Mouse (Mus musculus) lung, embryonic 15.5 days (tissue): ENCODE data around the gene P3h2. TPM values are rescaled to one million over a fixed set of nuclear protein-coding genes. Genes with fewer than 3 reads are reported as not detected.

Experiments
- ATAC-seq: fragments of 200-750 bp; cut with Nextera tagmentation; 2 replicates; pipeline ENCODE4 v1.8.0; 2017; ENCODE audit warnings: moderate number of reproducible peaks, borderline replicate concordance; ENCODE audit not compliant: low FRiP score, low TSS enrichment; ENCODE audit errors: extremely low read depth
- H3K27ac ChIP-seq: fragments of 300-500 bp; sonication (generic); 2 replicates; pipeline ENCODE4 v1.5.1; 2015; ENCODE audit warnings: moderate library complexity, mild to moderate bottlenecking, inconsistent platforms
- H3K27me3 ChIP-seq: fragments of 300-500 bp; sonication (generic); 2 replicates; pipeline ENCODE4 v1.6.1; 2015; ENCODE audit warnings: inconsistent platforms
- H3K36me3 ChIP-seq: fragments of 300-500 bp; sonication (generic); 2 replicates; pipeline ENCODE4 v1.6.1; 2015; ENCODE audit warnings: inconsistent platforms
- H3K4me1 ChIP-seq: fragments of 300-500 bp; sonication (generic); 2 replicates; pipeline ENCODE4 v1.6.1; 2015; ENCODE audit warnings: inconsistent platforms
- H3K4me2 ChIP-seq: fragments of 300-500 bp; sonication (generic); 2 replicates; pipeline ENCODE4 v1.6.1; 2015; ENCODE audit warnings: inconsistent platforms, mild to moderate bottlenecking, moderate library complexity
- H3K4me3 ChIP-seq: fragments of 300-500 bp; sonication (generic); 2 replicates; pipeline ENCODE4 v1.5.1; 2015; ENCODE audit warnings: mild to moderate bottlenecking, inconsistent platforms
- H3K9ac ChIP-seq: fragments of 300-500 bp; sonication (generic); 2 replicates; pipeline ENCODE4 v1.6.1; 2015; ENCODE audit warnings: inconsistent platforms
- H3K9me3 ChIP-seq: fragments of 300-500 bp; sonication (generic); 2 replicates; pipeline ENCODE4 v1.6.1; 2016; ENCODE audit warnings: inconsistent platforms
- WGBS: fragments of 180-500 bp; shearing (Covaris S2); methylation state at CpG from one replicate; pipeline ENCODE4 v1.1.7; 2015; 5-methylcytosine and 5-hydroxymethylcytosine counted together
- polyA plus RNA-seq: library from polyadenylated mRNA; unstranded; fragments of >200 nt; fragmentation: Nextera tagmentation; extraction: Ambion mirVana; gene quantifications from 2 replicates; pipeline ENCODE4 v1.2.1, GENCODE M21; 2015

Gene P3h2
- polyA plus RNA-seq, 1 experiment from 2014 or later = 4.9 TPM

GRCm38 (mm10) chr16:26065060-26065459 is 40.5 kb downstream of the P3h2 start:
- 31% methylated on average over 6 of the region's 6 CpGs for WGBS

DNA sequence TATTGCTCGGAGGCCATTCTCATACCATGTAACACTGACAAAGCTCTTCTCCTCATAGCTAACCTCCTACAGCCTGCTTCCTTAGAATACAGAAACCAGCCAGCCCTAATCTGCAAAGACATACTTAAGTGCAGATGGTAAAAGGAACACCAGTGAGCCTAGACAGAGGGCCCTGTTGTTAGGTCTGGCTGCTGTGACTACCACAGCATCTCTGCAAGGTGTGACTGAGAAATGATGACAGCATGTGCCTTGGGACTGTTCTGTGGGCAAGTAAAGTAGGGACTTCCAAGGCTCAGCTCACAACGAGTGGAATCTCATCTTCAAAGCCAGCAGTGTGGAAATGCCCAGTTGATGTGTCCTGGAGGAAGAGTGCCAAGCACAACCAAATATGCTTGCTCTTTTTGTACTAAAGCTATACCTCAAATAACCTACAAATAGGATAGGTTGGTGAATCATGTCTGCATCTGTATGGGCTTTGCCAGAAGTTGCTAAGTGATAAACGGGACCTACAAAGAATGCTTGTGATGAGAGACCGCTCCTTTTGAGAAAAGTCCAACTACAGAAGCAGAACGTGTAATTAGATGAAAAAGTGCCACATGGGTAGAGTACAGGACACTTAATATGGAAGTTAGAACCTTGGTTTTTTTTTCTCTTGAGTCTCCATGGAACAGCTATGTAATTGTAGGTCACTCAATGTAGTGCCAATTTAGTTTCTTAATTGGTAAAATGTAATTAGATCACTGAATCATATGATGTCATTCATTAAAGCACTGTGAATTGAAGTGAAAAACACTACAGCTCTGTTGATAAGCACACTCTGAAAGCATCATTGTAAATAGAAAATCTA is 45.1 kb downstream of the P3h2 start:
- H3K9ac ChIP-seq = no peak overlapping the region
- H3K4me1 ChIP-seq = no peaks in the 10 kb centered on the region
- no peaks in the 10 kb centered on the region for H3K9me3 ChIP-seq
- WGBS = 83% methylated on average over 5 of the region's 5 CpGs
- no peak overlapping the region for H3K27ac ChIP-seq
- no peaks in the 10 kb centered on the region for H3K27me3 ChIP-seq
- no peak for ATAC-seq
- H3K4me2 ChIP-seq = no peak overlapping the region
- no peak overlapping the region for H3K4me3 ChIP-seq
- H3K36me3 ChIP-seq = no peaks in the 10 kb centered on the region

More at GRCm38 (mm10) chr16:26065060-26065459, 40.5 kb downstream of the P3h2 start:
- Histone ChIP-seq H3K27me3 (no peaks in the 10 kb centered on the region), H3K9ac (no peak overlapping the region), H3K4me1 (no peaks in the 10 kb centered on the region), H3K4me3 (no peak overlapping the region), H3K9me3 (no peaks in the 10 kb centered on the region), H3K4me2 (no peak overlapping the region), H3K36me3 (no peaks in the 10 kb centered on the region), H3K27ac (no peak overlapping the region)
- ATAC-seq = peak; percentile 59

DNA sequence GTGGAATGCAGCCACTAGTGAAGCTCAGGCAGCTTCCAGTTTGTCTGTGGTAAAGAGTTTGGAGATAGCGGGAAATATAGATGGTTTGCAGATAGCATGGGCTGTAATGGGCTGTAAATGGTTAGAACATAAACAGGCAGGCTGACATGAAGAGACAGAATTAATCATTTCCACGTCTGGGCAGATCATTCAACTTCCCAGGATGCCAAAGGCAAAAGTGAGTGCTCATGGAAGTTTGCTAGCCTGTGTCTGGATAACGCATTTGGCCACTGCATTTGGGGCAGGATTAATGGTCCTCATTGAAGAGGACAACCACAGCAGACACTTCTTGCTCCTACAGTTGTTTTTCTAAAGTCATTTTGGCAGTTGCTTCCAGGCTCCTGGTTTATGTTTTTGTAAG is 52.0 kb downstream of the P3h2 start:
- Histone ChIP-seq H3K9me3 (no peaks in the 10 kb centered on the region), H3K4me2 (no peak overlapping the region), H3K9ac (no peak overlapping the region), H3K27me3 (no peaks in the 10 kb centered on the region), H3K4me1 (peaks cover 32% of the 10 kb centered on the region), H3K4me3 (no peak overlapping the region), H3K36me3 (no peaks in the 10 kb centered on the region), H3K27ac (no peak overlapping the region)
- no peak for ATAC-seq
- WGBS = 42% methylated on average over 3 of the region's 3 CpGs

GRCm38 (mm10) chr16:26049393-26050087 is 56.0 kb downstream of the P3h2 start:
- Histone ChIP-seq H3K27ac (peak overlapping the region; percentile 13), H3K4me2 (no peak overlapping the region), H3K4me3 (no peak overlapping the region), H3K27me3 (no peaks in the 10 kb centered on the region), H3K9me3 (no peaks in the 10 kb centered on the region), H3K36me3 (no peaks in the 10 kb centered on the region), H3K4me1 (peaks cover 45% of the 10 kb centered on the region), H3K9ac (no peak overlapping the region)
- WGBS = 49% methylated on average over 5 of the region's 5 CpGs
- ATAC-seq = 0 out of 2 replicates have a peak, but pooled peaks have one; percentile 50

DNA sequence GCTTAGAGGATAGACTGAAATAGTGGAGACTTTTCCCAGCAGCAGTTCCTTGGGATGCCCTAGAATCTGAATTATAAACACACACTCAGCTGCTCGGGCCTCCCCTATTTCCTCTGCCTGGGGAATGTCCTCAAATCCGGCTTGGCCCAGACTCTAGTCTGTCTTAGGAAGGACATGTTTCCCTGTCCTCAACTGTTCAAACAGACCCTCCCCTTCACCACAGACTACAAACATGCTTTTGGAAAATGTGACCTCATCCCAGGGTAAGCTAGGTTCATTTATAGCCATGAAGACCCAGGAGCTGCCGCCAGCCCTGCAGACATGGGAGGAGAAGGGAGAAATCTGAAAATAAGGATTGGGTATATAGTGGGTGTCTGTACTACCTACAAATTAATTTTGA is 57.7 kb downstream of the P3h2 start:
- no peak overlapping the region for H3K9ac ChIP-seq
- H3K4me1 ChIP-seq = peaks cover 32% of the 10 kb centered on the region
- H3K27ac ChIP-seq = no peak overlapping the region
- H3K36me3 ChIP-seq = no peaks in the 10 kb centered on the region
- no peak overlapping the region for H3K4me3 ChIP-seq
- H3K9me3 ChIP-seq = no peaks in the 10 kb centered on the region
- no peaks in the 10 kb centered on the region for H3K27me3 ChIP-seq
- 33% methylated on average over 3 of the region's 3 CpGs for WGBS
- no peak overlapping the region for H3K4me2 ChIP-seq
- peak; percentile 77; the same call in 1 of the 2 replicates for ATAC-seq

DNA sequence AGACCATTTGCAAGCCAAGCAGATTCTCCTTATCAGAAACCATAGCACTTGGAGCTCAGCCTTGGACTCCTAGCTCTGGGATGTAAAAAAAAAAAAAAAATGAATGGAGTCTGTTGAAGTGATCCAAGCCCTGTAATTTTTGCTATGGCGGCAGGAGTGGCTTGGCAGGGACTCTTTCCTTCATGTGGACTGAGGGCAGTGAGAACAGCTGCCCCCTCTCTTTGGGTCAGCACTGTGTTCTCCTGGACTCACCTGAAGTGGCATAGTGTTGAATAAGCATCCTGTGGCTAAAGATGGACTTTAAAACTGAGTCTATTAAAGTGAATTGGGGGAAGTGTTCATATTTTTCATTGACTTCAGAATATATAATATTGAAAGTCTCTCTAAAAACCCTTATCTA is 58.2 kb downstream of the P3h2 start:
- Histone ChIP-seq H3K4me3 (no peak overlapping the region), H3K4me2 (no peak overlapping the region), H3K9me3 (no peaks in the 10 kb centered on the region), H3K27ac (no peak overlapping the region), H3K9ac (no peak overlapping the region), H3K4me1 (peaks cover 34% of the 10 kb centered on the region), H3K27me3 (no peaks in the 10 kb centered on the region), H3K36me3 (no peaks in the 10 kb centered on the region)
- no peak for ATAC-seq
- 81% methylated on average over 1 of the region's 1 CpGs for WGBS

GRCm38 (mm10) chr16:26041929-26042303 is 63.7 kb downstream of the P3h2 start:
- Histone ChIP-seq H3K36me3 (no peaks in the 10 kb centered on the region), H3K27me3 (no peaks in the 10 kb centered on the region), H3K4me3 (no peak overlapping the region), H3K4me1 (peaks cover 16% of the 10 kb centered on the region), H3K4me2 (0 out of 2 replicates have a peak overlapping the region, but pooled peaks have one; percentile 8), H3K9ac (no peak overlapping the region), H3K27ac (peak overlapping the region; percentile 55; the same call in 1 of the 2 replicates), H3K9me3 (no peaks in the 10 kb centered on the region)
- peak; percentile 43; the same call in 1 of the 2 replicates for ATAC-seq
- 33% methylated on average over 2 of the region's 2 CpGs for WGBS

GRCm38 (mm10) chr16:26041021-26041928 is 64.3 kb downstream of the P3h2 start:
- H3K4me3 ChIP-seq = no peak overlapping the region
- peak; percentile 69; the same call in 1 of the 2 replicates for ATAC-seq
- H3K27ac ChIP-seq = peak overlapping the region; percentile 55
- no peak overlapping the region for H3K9ac ChIP-seq
- H3K4me1 ChIP-seq = peaks cover 16% of the 10 kb centered on the region
- H3K36me3 ChIP-seq = no peaks in the 10 kb centered on the region
- 31% methylated on average over 12 of the region's 12 CpGs for WGBS
- H3K9me3 ChIP-seq = no peaks in the 10 kb centered on the region
- no peaks in the 10 kb centered on the region for H3K27me3 ChIP-seq
- 0 out of 2 replicates have a peak overlapping the region, but pooled peaks have one; percentile 8 for H3K4me2 ChIP-seq

DNA sequence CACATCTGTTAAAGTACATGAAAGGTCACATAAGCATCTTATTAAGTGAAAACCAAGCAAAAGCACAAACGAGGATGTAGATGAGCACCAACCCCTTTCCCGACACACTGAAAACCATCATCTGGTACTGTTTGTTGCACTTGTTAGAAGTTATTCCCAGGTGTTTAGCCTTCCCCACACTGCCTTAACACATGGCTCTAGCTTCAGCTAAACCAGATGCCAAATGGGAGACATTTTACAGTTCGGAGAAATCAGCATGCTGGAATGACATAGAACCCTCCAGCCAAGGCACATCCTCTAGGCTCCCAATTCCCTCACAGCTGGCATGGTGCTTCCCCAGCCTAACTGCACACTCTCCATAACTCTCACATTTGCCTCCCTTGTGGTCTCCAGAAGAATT is 66.3 kb downstream of the P3h2 start:
- Histone ChIP-seq H3K36me3 (no peaks in the 10 kb centered on the region), H3K9ac (no peak overlapping the region), H3K4me3 (no peak overlapping the region), H3K4me1 (peaks cover 16% of the 10 kb centered on the region), H3K27ac (no peak overlapping the region), H3K4me2 (no peak overlapping the region), H3K9me3 (no peaks in the 10 kb centered on the region), H3K27me3 (no peaks in the 10 kb centered on the region)
- ATAC-seq = no peak
- 56% methylated on average over 3 of the region's 3 CpGs for WGBS

- peak; percentile 82; the same call in 1 of the 2 replicates for ATAC-seq
- WGBS = 38% methylated on average over 3 of the region's 3 CpGs
- Histone ChIP-seq H3K4me3 (no peak overlapping the region), H3K27ac (peak overlapping the region; percentile 65), H3K9me3 (no peaks in the 10 kb centered on the region; the same call in 1 of the 2 replicates), H3K27me3 (no peaks in the 10 kb centered on the region), H3K9ac (no peak overlapping the region), H3K36me3 (no peaks in the 10 kb centered on the region), H3K4me2 (no peak overlapping the region), H3K4me1 (no peaks in the 10 kb centered on the region)
Measured at GRCm38 (mm10) chr16:26035525-26035924, 70.1 kb downstream of the P3h2 start.

DNA sequence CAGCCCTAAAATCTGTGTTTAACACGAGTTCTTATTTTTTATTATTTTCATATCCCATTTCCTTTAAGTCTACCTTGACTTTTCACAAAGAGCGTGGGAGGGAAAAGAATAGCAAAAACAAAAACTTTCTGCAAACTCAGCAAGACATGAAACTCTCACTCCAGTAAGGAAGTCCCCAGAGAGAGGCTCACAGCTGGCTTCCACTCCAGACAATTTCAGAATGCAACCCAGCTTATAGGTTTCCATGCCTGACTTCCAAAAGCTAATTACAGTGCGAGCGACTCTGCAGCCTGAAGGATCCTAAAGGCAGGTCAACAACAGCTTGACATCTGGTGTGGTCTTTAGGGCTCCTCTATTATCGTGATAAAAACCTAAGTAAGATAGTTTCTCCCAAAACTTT is 70.5 kb downstream of the P3h2 start:
- no peaks in the 10 kb centered on the region for H3K27me3 ChIP-seq
- no peak overlapping the region for H3K4me2 ChIP-seq
- no peak overlapping the region for H3K4me3 ChIP-seq
- no peaks in the 10 kb centered on the region for H3K4me1 ChIP-seq
- peak overlapping the region; percentile 65 for H3K27ac ChIP-seq
- no peaks in the 10 kb centered on the region for H3K36me3 ChIP-seq
- 41% methylated on average over 5 of the region's 5 CpGs for WGBS
- H3K9ac ChIP-seq = no peak overlapping the region
- peak; percentile 55; the same call in 1 of the 2 replicates for ATAC-seq
- H3K9me3 ChIP-seq = no peaks in the 10 kb centered on the region; the same call in 1 of the 2 replicates
